Mouse (Mus musculus): ENCODE data around the gene Nkain1.

DNA sequence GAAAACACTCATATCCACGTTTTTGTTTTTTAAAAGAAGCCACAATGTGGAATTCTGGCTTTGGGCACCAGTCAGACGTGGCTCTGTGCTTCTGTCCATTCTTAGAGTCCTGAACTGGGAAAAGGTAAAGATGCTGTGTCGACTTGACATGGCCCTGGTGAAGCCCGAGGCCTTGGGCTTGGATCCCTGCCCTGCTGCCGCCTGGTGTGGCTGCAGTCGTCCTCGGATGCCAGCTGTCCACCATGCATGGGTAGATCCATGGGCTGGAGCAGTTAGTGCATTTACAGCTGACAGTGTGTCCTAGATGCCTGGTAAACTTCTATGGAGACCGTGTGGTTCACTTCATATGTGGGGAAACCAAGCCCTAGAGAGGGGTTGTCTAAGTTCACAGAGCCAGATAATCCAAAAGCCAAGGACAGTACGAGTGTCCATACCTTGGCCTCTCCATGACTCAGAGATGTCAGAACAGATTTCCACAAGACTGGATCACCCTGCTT, 10.7 kb downstream of the Nkain1 start:
- TF ChIP-seq TAL1 (IDR thresholded peaks at IDR 0.05; ENCODE audit: low read length) (no peak), GATA1 (IDR thresholded peaks at IDR 0.05; ENCODE audit: low read length) (no peak)

Measured in erythroblast, embryonic 14.5 days (primary cell).